In the genomic region with DNA sequence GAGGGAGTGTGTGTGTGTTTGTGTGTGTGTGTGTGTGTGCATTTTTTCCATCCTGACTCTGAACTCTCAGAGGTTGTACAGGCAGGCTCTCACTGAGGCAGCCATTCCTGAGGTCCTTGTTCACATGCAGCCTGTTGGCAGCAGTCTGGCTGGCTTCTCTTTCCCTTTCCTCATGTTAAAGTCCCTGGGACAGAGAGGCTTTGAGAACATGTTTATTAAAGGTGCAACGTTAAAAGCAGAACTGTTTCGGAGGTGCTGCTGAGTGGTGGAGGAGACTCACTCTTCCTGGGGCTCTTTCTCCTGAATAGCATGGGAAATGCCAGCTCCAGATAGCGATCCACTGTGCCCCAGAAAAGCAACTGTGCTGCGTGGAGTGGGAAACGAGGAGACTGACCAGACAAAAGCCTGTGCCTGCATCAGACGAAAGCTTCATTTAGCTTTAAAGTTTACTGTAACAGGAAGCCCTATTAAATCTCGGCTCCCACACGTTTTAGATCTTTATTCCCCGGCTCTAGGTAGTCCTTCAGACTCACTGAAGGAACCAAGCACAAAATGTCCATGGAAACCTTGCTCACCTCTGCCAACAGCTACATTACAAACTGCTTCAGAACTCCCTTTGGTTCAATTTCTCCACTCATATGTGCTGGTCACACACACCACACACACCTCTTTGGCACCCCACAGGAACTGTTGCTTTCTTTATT, we compare ENCODE assay signal across 9 mouse cellular contexts. TPM values are rescaled to one million over a fixed set of nuclear protein-coding genes. Genes with fewer than 3 reads are reported as not detected.
DNase-seq lines count a peak whose midpoint lies in the region; ATAC-seq and TF ChIP-seq lines count a peak whose summit lies in the region.
"Had no signal": no experiment of that assay in that cellular context is flagged by ENCODE, and none has a peak within 500 bp of the region (broad histone marks: within the 10 kb centered on the region; RNA-seq: fewer than 3 reads in every experiment).

No protein-coding gene starts in this region.

- DNase-seq in kidney, adult 2 months: no peak
- no peak for DNase-seq in kidney, adult 9 months
- no peak for DNase-seq in embryonic facial prominence, embryonic 10.5 days (ENCODE audit: low spot score)
- DNase-seq in forebrain, postnatal 0 days: peak; percentile 22
- peak; percentile 30 for DNase-seq in limb, embryonic 14.5 days (ENCODE audit: low spot score)
- no peak for DNase-seq in right cerebral cortex, adult 18-20 months
- no peak for DNase-seq in right cerebral cortex, postnatal 25 days
- DNase-seq: thymus, postnatal 4 days had no signal

- no peak for TF ChIP-seq CTCF in kidney, adult 2 months (conservative IDR thresholded peaks at IDR 0.05; ENCODE audit: insufficient read depth, insufficient read length, low read depth, low read length)
- TF ChIP-seq CTCF in forebrain, postnatal 0 days (IDR thresholded peaks at IDR 0.05; ENCODE audit: low read depth): no peak

- WGBS in kidney, adult 2 months: 32% methylated on average over 9 of the region's 9 CpGs
- WGBS in embryonic facial prominence, embryonic 10.5 days: 56% methylated on average over 9 of the region's 9 CpGs
- WGBS in forebrain, postnatal 0 days: 22% methylated on average over 9 of the region's 9 CpGs
- WGBS in limb, embryonic 14.5 days: 15% methylated on average over 9 of the region's 9 CpGs

- H3K9ac ChIP-seq in forebrain, postnatal 0 days: no peak overlapping the region
- H3K9ac ChIP-seq in limb, embryonic 14.5 days (ENCODE audit: low read depth, low read length, severe bottlenecking): no peak overlapping the region; the same call in 1 of the 2 replicates

- H3K4me1 ChIP-seq in kidney, adult 2 months (ENCODE audit: control insufficient read depth, insufficient read depth, low read length): peaks cover 4% of the 10 kb centered on the region; the same call in 1 of the 2 replicates
- peaks cover 15% of the 10 kb centered on the region for H3K4me1 ChIP-seq in embryonic facial prominence, embryonic 10.5 days
- H3K4me1 ChIP-seq in forebrain, postnatal 0 days (ENCODE audit: insufficient read depth): no peaks in the 10 kb centered on the region; the same call in 1 of the 2 replicates
- peaks cover 18% of the 10 kb centered on the region for H3K4me1 ChIP-seq in limb, embryonic 14.5 days (ENCODE audit: control insufficient read depth, insufficient read depth, low read length)

- H3K27ac ChIP-seq in kidney, adult 2 months (ENCODE audit: insufficient read depth, low read depth, low read length): peak overlapping the region; percentile 56
- peak overlapping the region; percentile 62 for H3K27ac ChIP-seq in embryonic facial prominence, embryonic 10.5 days (replicated peaks)
- H3K27ac ChIP-seq in forebrain, postnatal 0 days (ENCODE audit: low read depth, low read length): peak overlapping the region; percentile 66
- peak overlapping the region; percentile 79 for H3K27ac ChIP-seq in limb, embryonic 14.5 days (replicated peaks; ENCODE audit: low read depth, low read length)

- no peak for TF ChIP-seq POLR2A in kidney, adult 2 months (IDR thresholded peaks at IDR 0.05; ENCODE audit: low read depth, low read length)
- peak; percentile 36; the same call in 1 of the 2 replicates for TF ChIP-seq POLR2A in limb, embryonic 14.5 days (IDR thresholded peaks at IDR 0.05; ENCODE audit: borderline replicate concordance, extremely low read depth, insufficient read depth, insufficient read length)

- no peak overlapping the region for H3K4me2 ChIP-seq in forebrain, postnatal 0 days (ENCODE audit: low read depth)
- peak overlapping the region; percentile 29; the same call in 1 of the 2 replicates for H3K4me2 ChIP-seq in limb, embryonic 14.5 days (replicated peaks; ENCODE audit: low read depth, low read length, severe bottlenecking)

- ATAC-seq in forebrain, postnatal 0 days: no peak
- peak; percentile 70 for ATAC-seq in limb, embryonic 14.5 days (ENCODE audit: low FRiP score, low read depth)

- H3K27me3 ChIP-seq in kidney, adult 2 months (replicated peaks; ENCODE audit: control insufficient read depth, insufficient read depth, low read length): no peaks in the 10 kb centered on the region
- H3K27me3 ChIP-seq in embryonic facial prominence, embryonic 10.5 days (replicated peaks; ENCODE audit: low read depth, poor library complexity, severe bottlenecking): no peaks in the 10 kb centered on the region
- H3K27me3 ChIP-seq in forebrain, postnatal 0 days (ENCODE audit: insufficient read depth, low read length): no peaks in the 10 kb centered on the region
- H3K27me3 ChIP-seq in limb, embryonic 14.5 days (ENCODE audit: control insufficient read depth, insufficient read depth, low read length): no peaks in the 10 kb centered on the region

- H3K4me3 ChIP-seq in kidney, adult 2 months (ENCODE audit: insufficient read depth, low read depth, low read length): no peak overlapping the region
- H3K4me3 ChIP-seq in embryonic facial prominence, embryonic 10.5 days: no peak overlapping the region
- H3K4me3 ChIP-seq in forebrain, postnatal 0 days (ENCODE audit: low read depth, low read length): no peak overlapping the region
- H3K4me3 ChIP-seq in limb, embryonic 14.5 days (replicated peaks; ENCODE audit: low read length): 0 out of 2 replicates have a peak overlapping the region, but pooled peaks have one; percentile 4

- no peaks in the 10 kb centered on the region for H3K9me3 ChIP-seq in embryonic facial prominence, embryonic 10.5 days
- H3K9me3 ChIP-seq in forebrain, postnatal 0 days (ENCODE audit: low read length): no peaks in the 10 kb centered on the region
- no peaks in the 10 kb centered on the region for H3K9me3 ChIP-seq in limb, embryonic 14.5 days (ENCODE audit: control insufficient read depth, low read length)

- H3K36me3 ChIP-seq in kidney, adult 2 months (ENCODE audit: control insufficient read depth, insufficient read depth, low read length): no peaks in the 10 kb centered on the region
- H3K36me3 ChIP-seq in embryonic facial prominence, embryonic 10.5 days (replicated peaks): no peaks in the 10 kb centered on the region
- no peaks in the 10 kb centered on the region for H3K36me3 ChIP-seq in forebrain, postnatal 0 days (ENCODE audit: insufficient read depth)
- no peaks in the 10 kb centered on the region for H3K36me3 ChIP-seq in limb, embryonic 14.5 days (ENCODE audit: control insufficient read depth, insufficient read depth, low read length)

RNA-seq across cellular contexts. Expression of gene Fam160a1, which starts 25.2 kb away (rescaled TPM):
- 8.5 and 10.3 TPM in 2 replicates for polyA plus RNA-seq in kidney, adult 2 months (2012; rRNA removed)
- polyA plus RNA-seq in embryonic facial prominence, embryonic 10.5 days (2016; fragmentation: Nextera tagmentation; extraction: Ambion mirVana): 1.3 and 1.7 TPM in 2 replicates
- 2.6 and 2.8 TPM in 2 replicates for total RNA-seq in forebrain, postnatal 0 days (2014; rRNA removed)
- polyA plus RNA-seq in forebrain, postnatal 0 days (2015; fragmentation: Nextera tagmentation; extraction: Ambion mirVana): 0.57 and 0.67 TPM in 2 replicates
- polyA plus RNA-seq in limb, embryonic 14.5 days (2012; rRNA removed): 3.8 and 4.3 TPM in 2 replicates
- polyA plus RNA-seq in limb, embryonic 14.5 days (2014; fragmentation: Nextera tagmentation; extraction: Ambion mirVana): 6.2 and 6.9 TPM in 2 replicates
- total RNA-seq: MEL had no signal

RNA-seq across cellular contexts. Expression of gene Glt28d2, which starts 45.0 kb away (rescaled TPM):
- polyA plus RNA-seq in kidney, adult 2 months (2012; rRNA removed): 1.7 and 2.1 TPM in 2 replicates
- polyA plus RNA-seq in embryonic facial prominence, embryonic 10.5 days (2016; fragmentation: Nextera tagmentation; extraction: Ambion mirVana): 0.59 and 0.64 TPM in 2 replicates
- total RNA-seq in forebrain, postnatal 0 days (2014; rRNA removed): 1.1 and 1.6 TPM in 2 replicates
- 1.1 and 1.2 TPM in 2 replicates for polyA plus RNA-seq in forebrain, postnatal 0 days (2015; fragmentation: Nextera tagmentation; extraction: Ambion mirVana)
- 0.89 and 1.1 TPM in 2 replicates for polyA plus RNA-seq in limb, embryonic 14.5 days (2012; rRNA removed)
- polyA plus RNA-seq in limb, embryonic 14.5 days (2014; fragmentation: Nextera tagmentation; extraction: Ambion mirVana): 2.4 and 3.2 TPM in 2 replicates
- total RNA-seq: MEL had no signal

RNA-seq across cellular contexts. Expression of gene Gm37240, which starts 45.0 kb away (rescaled TPM):
- 5.5 and 10.9 TPM in 2 replicates for polyA plus RNA-seq in kidney, adult 2 months (2012; rRNA removed)
- polyA plus RNA-seq in embryonic facial prominence, embryonic 10.5 days (2016; fragmentation: Nextera tagmentation; extraction: Ambion mirVana): 1.9 and 2.8 TPM in 2 replicates
- 0.67 and 2.8 TPM in 2 replicates for total RNA-seq in forebrain, postnatal 0 days (2014; rRNA removed)
- 0.34 and 1.2 TPM in 2 replicates for polyA plus RNA-seq in forebrain, postnatal 0 days (2015; fragmentation: Nextera tagmentation; extraction: Ambion mirVana)
- polyA plus RNA-seq in limb, embryonic 14.5 days (2012; rRNA removed): 2.0 TPM in 2 replicates
- polyA plus RNA-seq in limb, embryonic 14.5 days (2014; fragmentation: Nextera tagmentation; extraction: Ambion mirVana): 10.9 and 13.4 TPM in 2 replicates
- total RNA-seq: MEL had no signal

Comparison
In these comparisons a context has a peak if more than half of its experiments do, and no peak if none do; other contexts are left out.
1. DNase-seq: peak in forebrain, postnatal 0 days (single experiment) and limb, embryonic 14.5 days (single experiment); none in kidney, adult 2 months (single experiment), kidney, adult 9 months (single experiment), embryonic facial prominence, embryonic 10.5 days (single experiment), right cerebral cortex, adult 18-20 months (single experiment) and right cerebral cortex, postnatal 25 days (single experiment).
2. Peak in every context shown above with its lines, with median percentiles within 50 percentile points of each other: H3K27ac ChIP-seq.